Mouse (Mus musculus) midbrain, embryonic 14.5 days (tissue): ENCODE data around the gene AC129217.1. TPM values are rescaled to one million over a fixed set of nuclear protein-coding genes. Genes with fewer than 3 reads are reported as not detected.

Experiments
- ATAC-seq: fragments of 200-750 bp; cut with Nextera tagmentation; 2 replicates; pipeline ENCODE4 v1.8.0; 2017; ENCODE audit warnings: moderate number of reproducible peaks, moderate library complexity; ENCODE audit not compliant: low FRiP score, low TSS enrichment
- DNase-seq: peaks from one replicate; pipeline ENCODE4 v3.0.0-alpha.2; 2015
- H3K27ac ChIP-seq: fragments of 300-500 bp; sonication (generic); replicated peaks from 2 replicates; pipeline ENCODE4 v1.5.1; 2014; ENCODE audit warnings: mild to moderate bottlenecking, low read depth, low read length, moderate library complexity
- H3K27me3 ChIP-seq: fragments of 300-500 bp; sonication (generic); 2 replicates; pipeline ENCODE4 v1.6.1; 2014; ENCODE audit warnings: low read length, control low read depth, mixed read lengths; ENCODE audit not compliant: control insufficient read depth, insufficient read depth
- H3K36me3 ChIP-seq: fragments of 300-500 bp; sonication (generic); 2 replicates; pipeline ENCODE4 v1.6.1; 2014; ENCODE audit warnings: low read length, control low read depth; ENCODE audit not compliant: control insufficient read depth, insufficient read depth
- H3K4me1 ChIP-seq: fragments of 300-500 bp; sonication (generic); 2 replicates; pipeline ENCODE4 v1.6.1; 2014; ENCODE audit warnings: mild to moderate bottlenecking, antibody characterized with exemption, low read length, control low read depth; ENCODE audit not compliant: control insufficient read depth, insufficient read depth
- H3K4me2 ChIP-seq: fragments of 300-500 bp; sonication (generic); 2 replicates; pipeline ENCODE4 v1.6.1; 2014; ENCODE audit warnings: mild to moderate bottlenecking, low read length, moderate library complexity
- H3K4me3 ChIP-seq: fragments of 300-500 bp; sonication (generic); replicated peaks from 2 replicates; pipeline ENCODE4 v1.5.1; 2014; ENCODE audit warnings: low read depth, low read length
- H3K9ac ChIP-seq: fragments of 300-500 bp; sonication (generic); replicated peaks from 2 replicates; pipeline ENCODE4 v1.6.1; 2014; ENCODE audit warnings: mild to moderate bottlenecking, low read length, moderate library complexity
- H3K9me3 ChIP-seq: fragments of 300-500 bp; sonication (generic); 2 replicates; pipeline ENCODE4 v1.6.1; 2016; ENCODE audit warnings: low read length, control low read depth, mixed read lengths; ENCODE audit not compliant: control insufficient read depth
- WGBS: fragments of 180-500 bp; shearing (Covaris S2); extraction: QIAGEN DNeasy Blood & Tissue Kit; methylation state at CpG from one replicate; pipeline ENCODE4 v1.1.7; 2014; 5-methylcytosine and 5-hydroxymethylcytosine counted together
- polyA plus RNA-seq: library from polyadenylated mRNA; unstranded; fragments of >200 nt; fragmentation: Nextera tagmentation; extraction: Ambion mirVana; gene quantifications from 2 replicates; pipeline ENCODE4 v1.2.1, GENCODE M21; 2014

Gene AC129217.1
- polyA plus RNA-seq, 1 experiment from 2014 or later, result not detected

GRCm38 (mm10) chr19:8837251-8837791 is 7.7 kb downstream of the AC129217.1 start, which contains the start of gene Bscl2:
TSS of gene Bscl2 (plus strand) at chr19:8837467.
- peak; percentile 71 for ATAC-seq
- Histone ChIP-seq H3K36me3 (peaks cover 43% of the 10 kb centered on the region), H3K27ac (peak within 1 kb of the TSS; percentile 99), H3K4me1 (peaks cover 25% of the 10 kb centered on the region), H3K4me3 (peak within 1 kb of the TSS; percentile 68), H3K9me3 (no peaks in the 10 kb centered on the region), H3K27me3 (no peaks in the 10 kb centered on the region), H3K4me2 (peak within 1 kb of the TSS; percentile 81), H3K9ac (peak within 1 kb of the TSS; percentile 86)
- DNase-seq, result peak; percentile 94
- under 1% methylated on average over 38 of the region's 38 CpGs for WGBS

GRCm38 (mm10) chr19:8838041-8838730 is 8.6 kb downstream of the AC129217.1 start:
- Histone ChIP-seq H3K27me3 (no peaks in the 10 kb centered on the region), H3K4me1 (peaks cover 25% of the 10 kb centered on the region), H3K27ac (peak overlapping the region; percentile 99), H3K9me3 (no peaks in the 10 kb centered on the region), H3K4me3 (peak overlapping the region; percentile 68), H3K4me2 (peak overlapping the region; percentile 81), H3K9ac (peak overlapping the region; percentile 86), H3K36me3 (peaks cover 41% of the 10 kb centered on the region)
- DNase-seq (peak; percentile 65), ATAC-seq (no peak)
- WGBS, result 6% methylated on average over 15 of the region's 15 CpGs

GRCm38 (mm10) chr19:8839103-8839907 is 9.7 kb downstream of the AC129217.1 start, which contains the start of gene Gng3:
TSS of gene Gng3 (minus strand) at chr19:8839194.
- DNase-seq (peak; percentile 92), ATAC-seq (peak; percentile 90)
- H3K4me1 ChIP-seq, result peaks cover 25% of the 10 kb centered on the region
- H3K9ac ChIP-seq, result peak within 1 kb of the TSS; percentile 86
- peak within 1 kb of the TSS; percentile 68 for H3K4me3 ChIP-seq
- H3K27me3 ChIP-seq, result no peaks in the 10 kb centered on the region
- H3K9me3 ChIP-seq, result no peaks in the 10 kb centered on the region
- WGBS, result 22% methylated on average over 11 of the region's 11 CpGs
- H3K4me2 ChIP-seq, result peak within 1 kb of the TSS; percentile 81
- H3K27ac ChIP-seq, result peak within 1 kb of the TSS; percentile 99
- peaks cover 38% of the 10 kb centered on the region for H3K36me3 ChIP-seq

- DNase-seq, result peak; percentile 82
- H3K4me3 ChIP-seq, result peak overlapping the region; percentile 68
- peak overlapping the region; percentile 99 for H3K27ac ChIP-seq
- H3K9ac ChIP-seq, result peak overlapping the region; percentile 86
- H3K36me3 ChIP-seq, result peaks cover 32% of the 10 kb centered on the region
- peak overlapping the region; percentile 81 for H3K4me2 ChIP-seq
- H3K27me3 ChIP-seq, result no peaks in the 10 kb centered on the region
- WGBS, result 9% methylated on average over 29 of the region's 29 CpGs
- peaks cover 25% of the 10 kb centered on the region for H3K4me1 ChIP-seq
- no peaks in the 10 kb centered on the region for H3K9me3 ChIP-seq
- ATAC-seq, result peak; percentile 22; the same call in 1 of the 2 replicates
These were observed 10.6 kb downstream of the AC129217.1 start for GRCm38 (mm10) chr19:8839908-8840791.

GRCm38 (mm10) chr19:8841012-8841411 is 11.4 kb downstream of the AC129217.1 start:
- H3K27ac ChIP-seq, result no peak overlapping the region
- ATAC-seq, result no peak
- WGBS, result 92% methylated on average over 7 of the region's 7 CpGs

GRCm38 (mm10) chr19:8842961-8843360 is 13.4 kb downstream of the AC129217.1 start:
- WGBS, result 90% methylated on average over 6 of the region's 6 CpGs
- H3K4me2 ChIP-seq, result no peak overlapping the region
- peaks cover 50% of the 10 kb centered on the region for H3K36me3 ChIP-seq
- peaks cover 18% of the 10 kb centered on the region for H3K4me1 ChIP-seq
- no peak for DNase-seq
- H3K9me3 ChIP-seq, result no peaks in the 10 kb centered on the region
- no peak overlapping the region for H3K4me3 ChIP-seq
- H3K27ac ChIP-seq, result no peak overlapping the region
- no peaks in the 10 kb centered on the region for H3K27me3 ChIP-seq
- ATAC-seq, result no peak
- no peak overlapping the region for H3K9ac ChIP-seq

More at GRCm38 (mm10) chr19:8841012-8841411, 11.4 kb downstream of the AC129217.1 start:
- Histone ChIP-seq H3K36me3 (peaks cover 33% of the 10 kb centered on the region), H3K9me3 (no peaks in the 10 kb centered on the region), H3K4me1 (peaks cover 25% of the 10 kb centered on the region), H3K4me2 (peak overlapping the region; percentile 81), H3K9ac (peak overlapping the region; percentile 86), H3K4me3 (peak overlapping the region; percentile 68), H3K27me3 (no peaks in the 10 kb centered on the region)
- no peak for DNase-seq

- no peak overlapping the region for H3K9ac ChIP-seq
These were observed 15.0 kb downstream of the AC129217.1 start for GRCm38 (mm10) chr19:8844371-8845129.

More at GRCm38 (mm10) chr19:8844371-8845129, 15.0 kb downstream of the AC129217.1 start:
- Histone ChIP-seq H3K36me3 (peaks cover 61% of the 10 kb centered on the region), H3K4me2 (no peak overlapping the region), H3K4me1 (peaks cover 14% of the 10 kb centered on the region), H3K27ac (no peak overlapping the region), H3K27me3 (no peaks in the 10 kb centered on the region), H3K4me3 (no peak overlapping the region), H3K9me3 (no peaks in the 10 kb centered on the region)
- peak; percentile 92 for DNase-seq
- no peak for ATAC-seq
- 48% methylated on average over 5 of the region's 5 CpGs for WGBS
